Mouse (Mus musculus): ENCODE measurements at regions not wholly inside any gene's neighbourhood (a gene's known extent, or its start where the extent isn't known, plus 50 kb on each side); places are given as distances from the start of the nearest gene placed in this dataset.

GRCm38 (mm10) chr15:59845158-59845739, 171.2 kb downstream of the 4933412E24Rik start:
- DNase-seq (ENCODE audit: low spot score in 2 of 2): no peak

GRCm38 (mm10) chr15:59836631-59837030, 179.8 kb downstream of the 4933412E24Rik start:
- no peak for DNase-seq (ENCODE audit: low spot score in 2 of 2)

- DNase-seq (ENCODE audit: low spot score in 2 of 2): no peak
Observed at GRCm38 (mm10) chr15:59833232-59833631, 183.2 kb downstream of the 4933412E24Rik start.

GRCm38 (mm10) chr15:59831481-59831880, 184.9 kb downstream of the 4933412E24Rik start:
- DNase-seq (ENCODE audit: low spot score in 2 of 2): no peak

GRCm38 (mm10) chr15:59830553-59831462, 185.6 kb downstream of the 4933412E24Rik start:
- no peak for DNase-seq (ENCODE audit: low spot score in 2 of 2)

GRCm38 (mm10) chr15:59828421-59828820, 188.0 kb downstream of the 4933412E24Rik start:
- DNase-seq (ENCODE audit: low spot score in 2 of 2): peak; percentile 72 to 73

GRCm38 (mm10) chr15:59826164-59826950, 190.1 kb downstream of the 4933412E24Rik start:
- DNase-seq (ENCODE audit: low spot score in 2 of 2): no peak

GRCm38 (mm10) chr15:59823921-59824320, 192.5 kb downstream of the 4933412E24Rik start:
- no peak for DNase-seq (ENCODE audit: low spot score in 2 of 2)

- peak in 1 of 2 experiments; percentile 18 for DNase-seq (ENCODE audit: low spot score in 2 of 2)
Observed at GRCm38 (mm10) chr15:59822995-59823681, 193.3 kb downstream of the 4933412E24Rik start.

GRCm38 (mm10) chr15:59820317-59820716, 196.1 kb downstream of the 4933412E24Rik start:
- DNase-seq (ENCODE audit: low spot score in 2 of 2): no peak

- no peak for DNase-seq (ENCODE audit: low spot score in 2 of 2)
Observed at GRCm38 (mm10) chr15:59816031-59816430, 200.4 kb downstream of the 4933412E24Rik start.

GRCm38 (mm10) chr15:59811566-59811965, 204.8 kb downstream of the 4933412E24Rik start:
- no peak for DNase-seq (ENCODE audit: low spot score in 2 of 2)

GRCm38 (mm10) chr15:59809361-59809760, 207.1 kb downstream of the 4933412E24Rik start:
- no peak for DNase-seq (ENCODE audit: low spot score in 2 of 2)

- DNase-seq (ENCODE audit: low spot score in 2 of 2): no peak
Observed at GRCm38 (mm10) chr15:59807723-59808122, 208.7 kb downstream of the 4933412E24Rik start.

GRCm38 (mm10) chr15:59805771-59806170, 210.6 kb downstream of the 4933412E24Rik start:
- no peak for DNase-seq (ENCODE audit: low spot score in 2 of 2)

GRCm38 (mm10) chr15:59804821-59805220, 211.6 kb downstream of the 4933412E24Rik start:
- DNase-seq (ENCODE audit: low spot score in 2 of 2): no peak

GRCm38 (mm10) chr15:59804394-59804793, 212.0 kb downstream of the 4933412E24Rik start:
- no peak for DNase-seq (ENCODE audit: low spot score in 2 of 2)

GRCm38 (mm10) chr15:59802276-59802675, 214.1 kb downstream of the 4933412E24Rik start:
- no peak for DNase-seq (ENCODE audit: low spot score in 2 of 2)

- DNase-seq (ENCODE audit: low spot score in 2 of 2): peak in 1 of 2 experiments; percentile 14
Observed at GRCm38 (mm10) chr15:59799124-59799815, 217.1 kb downstream of the 4933412E24Rik start.

- no peak for DNase-seq (ENCODE audit: low spot score in 2 of 2)
Observed at GRCm38 (mm10) chr15:59798486-59798885, 217.9 kb downstream of the 4933412E24Rik start.
